Mouse (Mus musculus): Measurements from ENCODE around the gene Hist2h2aa2. TPM values are rescaled to one million over a fixed set of nuclear protein-coding genes. Genes with fewer than 3 reads are reported as not detected.
A peak's percentile ranks its signal among the peaks of the same experiment; 100 is the strongest.
"Not testable (repeated sequence)": the region's sequence is repeated elsewhere in the genome, so short reads cannot be mapped to it uniquely, and the experiment has no call there.

The Hist2h2aa2 gene
- total RNA-seq, 2 experiments from 2014 or later = 189 to 208 TPM

DNA sequence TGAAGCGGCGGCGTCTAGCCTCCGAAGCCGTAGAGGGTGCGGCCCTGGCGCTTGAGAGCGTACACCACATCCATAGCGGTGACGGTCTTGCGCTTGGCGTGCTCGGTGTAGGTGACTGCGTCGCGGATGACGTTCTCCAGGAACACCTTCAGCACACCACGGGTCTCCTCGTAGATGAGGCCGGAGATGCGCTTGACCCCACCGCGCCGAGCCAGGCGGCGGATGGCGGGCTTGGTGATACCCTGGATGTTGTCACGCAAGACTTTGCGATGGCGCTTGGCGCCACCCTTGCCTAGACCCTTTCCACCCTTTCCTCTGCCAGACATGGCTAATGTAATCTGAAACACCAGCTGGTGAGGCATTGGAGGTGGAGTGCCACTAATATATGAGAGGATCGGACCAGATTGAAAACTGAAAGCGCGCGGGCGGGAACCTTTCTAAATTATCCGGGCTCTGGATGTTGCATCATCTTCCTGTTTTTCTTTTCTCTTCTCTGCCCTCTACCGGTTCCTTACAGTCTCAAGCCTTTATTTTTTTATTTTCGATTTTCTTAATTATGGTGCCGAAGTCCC is 23.0 kb upstream of the Hist2h2aa2 start, which contains the start of gene Hist2h4:
Gene Hist2h4 (minus strand): TSS at position 333 of the 572 bp plus-strand sequence.
- intact Hi-C loops (cut with DNase I) = loop anchor here (10.0 kb wide), 1 partner anchor 198 kb away; no protein-coding TSS in a partner anchor
- DNase-seq = peak; percentile 89 to 93

DNA sequence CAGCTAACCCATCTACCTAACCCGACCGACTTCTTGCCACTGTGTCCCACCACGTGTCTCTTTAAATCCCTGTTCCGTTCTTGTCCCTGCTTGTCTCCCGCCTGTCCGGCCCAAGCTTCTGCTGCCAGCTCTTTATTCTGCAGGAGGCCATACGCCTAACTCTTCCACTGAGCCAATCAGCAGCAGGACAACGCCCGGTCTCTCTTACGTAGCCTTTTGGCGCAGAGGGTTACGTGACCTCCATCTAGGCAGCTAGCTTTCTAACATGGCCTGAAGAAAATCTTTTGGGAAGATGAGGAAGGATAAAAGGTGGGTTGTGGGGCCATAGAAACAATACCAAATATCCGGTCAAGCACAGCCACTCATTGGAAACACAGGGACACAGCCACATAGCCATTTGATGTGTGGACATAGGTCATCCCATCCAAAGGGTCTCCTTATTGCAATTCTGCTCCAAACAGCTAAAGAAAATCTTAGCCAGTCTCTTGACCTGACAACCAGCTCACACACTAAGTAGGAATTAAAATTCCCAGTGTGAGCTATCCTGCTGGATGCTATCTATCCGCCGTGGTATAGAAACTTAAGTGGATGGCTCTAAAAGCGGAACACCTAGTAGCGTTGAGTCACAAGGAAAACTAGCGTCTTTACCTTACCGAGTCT is 22.3 kb upstream of the Hist2h2aa2 start:
- intact Hi-C loops (cut with DNase I) = loop anchor here (10.0 kb wide), 1 partner anchor 198 kb away; no protein-coding TSS in a partner anchor
- DNase-seq = peak; percentile 66 to 78

DNA sequence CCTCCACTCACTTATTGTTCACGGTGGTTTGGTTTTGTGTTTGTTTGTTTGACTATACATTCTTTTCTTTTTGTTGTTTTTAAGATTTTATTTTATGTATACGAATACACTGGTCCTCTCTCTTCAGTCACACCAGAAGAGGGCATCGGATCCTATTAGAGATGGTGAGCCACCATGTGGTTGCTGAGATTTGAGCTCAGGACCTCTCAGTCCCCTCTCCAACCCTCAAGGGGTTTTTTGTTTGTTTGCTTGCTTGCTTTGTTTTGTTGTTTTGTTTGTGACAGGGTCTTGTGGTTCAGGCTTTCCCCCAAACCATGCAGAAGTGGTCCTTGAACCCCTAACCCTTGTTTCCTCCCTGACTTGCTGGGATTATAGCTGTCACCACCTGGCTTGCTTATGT is 21.5 kb upstream of the Hist2h2aa2 start:
- intact Hi-C loops (cut with DNase I) = loop anchor here (10.0 kb wide), 1 partner anchor 197 kb away; no protein-coding TSS in a partner anchor
- DNase-seq = no peak

DNA sequence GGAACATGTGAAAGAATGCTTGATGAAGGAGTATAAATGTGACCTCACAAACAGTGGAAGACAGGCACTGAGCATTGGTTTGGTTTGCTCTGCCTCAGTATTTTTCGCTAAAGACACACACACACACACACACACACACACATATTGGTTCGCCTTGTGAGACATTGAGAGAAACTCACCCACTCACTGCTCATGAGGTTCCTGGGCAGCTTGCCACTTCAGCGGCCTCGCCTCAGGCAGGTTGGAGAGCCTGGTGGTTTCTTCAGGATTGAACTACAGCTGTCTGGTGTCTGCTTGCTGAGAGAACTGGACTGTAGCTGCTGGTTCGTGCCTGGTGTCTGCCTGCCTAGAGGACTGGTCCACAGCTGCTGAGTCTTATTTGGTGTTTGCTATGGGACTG is 20.1 kb upstream of the Hist2h2aa2 start:
- intact Hi-C loops (cut with DNase I) = loop anchor here (10.0 kb wide), 1 partner anchor 195 kb away; no protein-coding TSS in a partner anchor
- DNase-seq = no peak

DNA sequence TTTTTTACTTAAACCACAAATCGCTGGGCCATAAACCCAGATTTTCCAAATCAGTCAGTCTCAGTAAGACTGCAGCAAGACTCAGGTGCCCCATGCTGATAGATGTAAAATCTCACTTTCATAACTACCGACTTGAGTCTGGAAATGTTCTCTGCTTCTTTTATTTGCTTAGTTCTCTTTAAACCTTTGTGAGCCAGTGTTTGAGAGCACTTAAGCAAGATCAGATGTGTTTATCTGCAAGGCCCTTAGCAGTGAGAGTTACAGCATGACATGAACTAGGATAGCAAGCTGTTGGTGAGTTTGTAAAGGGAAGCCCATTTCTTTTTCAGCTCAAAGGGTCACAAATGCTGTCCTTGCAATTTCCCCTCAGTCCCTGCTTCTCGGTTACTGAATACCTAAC is 17.1 kb upstream of the Hist2h2aa2 start:
- DNase-seq = no peak
- intact Hi-C loops (cut with DNase I) = no loop called here

DNA sequence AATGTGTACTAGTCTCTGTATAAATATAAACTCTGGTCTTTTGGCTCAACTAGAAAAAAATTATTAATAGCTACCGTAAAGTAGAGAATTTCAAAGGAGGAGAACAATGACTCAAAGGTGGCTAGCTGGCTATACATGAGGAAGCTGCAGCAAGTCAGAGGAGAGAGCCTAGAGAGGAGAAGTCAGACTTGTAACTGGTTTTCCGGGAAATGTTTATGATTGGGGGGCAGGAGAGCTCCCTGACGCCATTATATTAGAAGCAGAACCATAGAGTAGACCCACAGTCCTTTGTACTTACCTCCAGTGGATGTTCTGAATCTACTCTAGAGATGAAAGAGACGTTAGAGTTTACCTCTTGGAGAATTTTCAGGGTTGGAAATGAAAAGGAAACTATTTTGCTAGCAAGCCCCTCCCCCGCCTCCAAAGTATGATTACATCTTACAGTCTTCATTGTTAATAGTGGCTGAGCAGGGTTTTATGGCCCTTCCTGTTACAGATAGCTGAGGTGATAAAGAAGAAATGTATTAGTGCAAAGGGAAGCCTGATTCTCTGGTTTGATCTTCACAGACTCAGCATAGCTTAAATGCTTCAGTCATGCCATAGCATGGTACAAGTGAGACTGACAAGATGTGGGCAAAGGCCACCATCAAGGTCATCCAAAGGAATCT is 16.0 kb upstream of the Hist2h2aa2 start:
- intact Hi-C loops (cut with DNase I) = no loop called here
- DNase-seq = no peak

DNA sequence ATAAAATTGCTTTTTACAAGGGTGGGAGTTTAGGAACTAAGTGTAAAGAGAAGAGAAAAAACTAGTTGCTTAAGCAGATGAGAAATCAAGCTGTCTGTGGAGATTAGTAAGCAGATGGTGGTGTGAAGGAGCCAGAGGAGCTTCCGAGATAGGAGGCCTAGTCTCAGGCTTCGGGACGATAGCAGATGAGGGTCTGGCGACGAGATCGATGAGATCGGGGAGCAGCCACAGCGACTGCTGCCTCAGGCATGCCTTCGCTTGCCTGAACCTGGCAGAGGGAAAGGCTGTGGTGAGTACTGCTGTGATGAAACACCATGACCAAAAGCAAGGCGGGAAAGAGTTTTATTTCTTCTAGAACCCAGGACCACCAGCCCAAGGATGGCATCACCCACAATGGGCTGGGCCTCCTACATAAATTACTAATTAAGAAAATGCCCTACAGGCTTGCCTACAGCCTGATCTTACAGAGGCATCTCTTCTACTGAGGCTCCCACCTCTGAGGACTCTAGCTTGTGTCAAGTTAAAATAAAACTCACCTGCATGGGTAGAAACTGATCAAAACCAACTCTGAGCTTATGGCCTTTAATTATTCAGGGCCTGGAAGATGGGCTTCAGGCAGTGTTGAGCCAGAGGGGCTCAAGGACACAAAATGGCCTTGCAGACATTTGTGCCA is 14.7 kb upstream of the Hist2h2aa2 start:
- DNase-seq = no peak
- intact Hi-C loops (cut with DNase I) = no loop called here

DNA sequence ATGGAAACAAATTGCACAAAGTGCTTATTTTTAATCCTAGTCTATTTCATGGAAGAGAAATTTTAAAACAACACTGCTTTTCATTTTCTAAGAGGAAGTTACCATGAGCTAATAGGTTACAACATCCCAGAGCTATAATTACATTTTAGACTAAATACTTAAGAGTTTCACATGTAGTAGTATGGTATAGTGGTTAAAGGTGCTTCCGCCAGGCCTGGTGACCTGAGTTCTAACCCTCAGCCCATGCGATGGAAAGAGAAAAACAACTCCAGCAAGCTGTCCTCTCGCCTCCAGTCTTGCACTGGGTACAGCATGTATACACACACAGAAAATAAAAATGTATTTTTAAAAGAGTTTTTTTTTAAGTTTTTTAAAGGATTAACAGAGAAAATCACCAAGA is 11.7 kb upstream of the Hist2h2aa2 start:
- intact Hi-C loops (cut with DNase I) = no loop called here
- no peak for DNase-seq

DNA sequence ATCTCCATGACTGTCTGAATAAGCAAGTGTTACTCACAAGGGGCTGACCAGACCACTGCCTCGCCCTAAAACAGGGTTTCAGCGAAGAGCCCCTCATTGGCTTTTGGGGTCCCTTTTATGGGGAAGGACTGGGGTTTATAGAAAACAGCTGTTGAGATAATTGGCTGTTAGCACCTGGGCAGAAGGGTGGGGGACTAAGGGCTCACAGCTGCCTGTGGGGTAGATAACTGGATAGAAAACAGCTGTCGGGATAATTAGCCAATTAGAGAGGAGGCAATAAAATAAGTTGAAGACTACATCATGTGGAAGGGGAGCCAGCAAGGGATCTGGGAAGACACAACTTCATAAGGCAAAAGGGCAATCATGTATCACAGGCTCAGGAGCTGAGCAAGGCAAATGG is 10.8 kb upstream of the Hist2h2aa2 start:
- DNase-seq = no peak
- intact Hi-C loops (cut with DNase I) = no loop called here

DNA sequence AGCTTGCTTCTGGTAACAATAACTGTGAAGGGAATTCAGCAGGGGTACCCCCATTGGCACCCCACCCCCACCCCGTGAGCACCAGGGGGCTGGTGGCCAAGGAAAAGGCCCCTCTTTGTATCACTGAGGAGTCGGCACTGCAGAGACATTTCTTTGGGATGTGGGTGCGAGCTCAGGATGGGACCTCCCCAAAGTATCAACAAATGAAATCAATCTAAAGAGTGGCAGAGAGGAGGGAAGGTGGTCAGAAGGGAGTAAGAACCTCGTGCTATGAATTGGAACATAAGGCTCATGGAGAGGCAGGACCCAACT is 8.9 kb upstream of the Hist2h2aa2 start:
- intact Hi-C loops (cut with DNase I) = no loop called here
- DNase-seq = no peak

DNA sequence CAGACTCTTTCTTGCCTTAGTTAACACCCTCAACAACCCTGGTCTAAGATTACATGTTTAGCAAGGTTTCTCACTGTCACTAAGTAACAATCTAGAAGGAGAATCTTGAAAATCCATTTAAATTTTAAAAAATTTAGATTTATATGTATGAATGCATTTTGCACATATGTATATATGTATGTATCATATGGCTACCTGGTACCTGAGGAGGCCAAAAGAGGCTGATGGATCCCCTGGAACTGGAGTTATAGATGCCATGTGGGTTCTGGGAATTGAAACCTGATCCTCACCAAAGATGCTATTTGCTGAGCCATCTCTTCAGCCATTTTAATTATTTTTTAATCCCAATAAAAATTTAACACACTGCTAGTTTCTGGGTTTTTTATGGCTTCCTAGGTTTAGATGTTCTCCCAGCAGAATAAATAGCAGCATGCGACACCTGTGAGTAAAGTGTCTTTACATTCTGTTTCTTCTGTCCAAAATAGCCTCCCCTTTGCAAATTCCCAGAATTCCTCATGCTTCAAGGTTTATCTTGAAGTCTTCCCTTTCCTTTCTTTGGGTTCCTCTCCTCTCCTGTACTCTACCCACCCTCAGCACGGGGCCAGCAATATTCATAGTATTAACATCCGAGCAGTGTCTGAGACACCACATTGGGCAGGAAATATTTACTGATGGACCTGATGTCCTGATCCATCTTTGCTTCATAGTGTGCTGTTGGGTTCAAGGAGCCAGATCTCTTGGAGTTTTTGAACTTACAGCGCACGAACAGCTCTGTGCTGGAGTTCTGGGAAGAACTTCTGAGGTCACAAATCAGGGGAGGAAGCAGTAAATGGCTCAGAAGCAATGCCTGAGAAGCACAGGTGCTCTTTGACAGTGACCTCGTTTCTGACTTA is 8.3 kb upstream of the Hist2h2aa2 start:
- intact Hi-C loops (cut with DNase I) = no loop called here
- no peak for DNase-seq

DNA sequence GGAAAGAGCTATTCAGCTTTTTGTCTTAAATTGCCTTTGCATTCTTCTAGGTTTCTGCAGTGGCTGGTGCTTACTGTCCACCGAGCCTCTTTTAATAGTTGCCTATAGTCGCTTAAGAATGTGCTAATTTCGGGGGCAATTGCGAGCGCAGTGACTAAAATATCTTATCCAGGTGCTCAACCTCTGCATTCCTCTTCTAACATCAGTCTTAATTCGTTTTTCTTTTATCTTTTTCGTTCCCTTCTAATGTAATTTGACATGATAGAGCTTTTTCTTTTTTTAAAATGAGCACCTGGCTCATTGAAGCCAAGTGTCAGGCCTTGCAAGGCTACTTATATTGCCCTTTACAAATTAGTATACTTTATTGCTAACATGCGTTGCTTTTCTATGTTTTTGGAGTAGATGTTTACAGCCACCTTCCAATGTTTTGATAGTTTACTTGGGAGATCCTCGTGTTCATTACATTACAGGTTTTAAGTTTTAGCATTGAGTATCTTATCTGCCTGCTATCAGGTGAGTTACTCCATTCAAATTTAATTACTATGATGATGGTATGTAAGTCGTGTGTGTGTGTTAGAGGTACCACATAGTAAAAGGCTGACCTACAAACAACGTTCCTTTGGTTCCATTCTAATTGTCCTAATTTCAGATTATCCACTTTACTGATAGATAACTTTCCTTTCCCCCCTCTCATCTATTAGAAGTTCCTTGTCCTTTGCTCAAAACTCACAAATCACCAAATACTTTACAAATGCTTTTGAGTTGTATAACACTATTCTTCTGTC is 7.5 kb upstream of the Hist2h2aa2 start:
- intact Hi-C loops (cut with DNase I) = no loop called here
- DNase-seq = no peak

DNA sequence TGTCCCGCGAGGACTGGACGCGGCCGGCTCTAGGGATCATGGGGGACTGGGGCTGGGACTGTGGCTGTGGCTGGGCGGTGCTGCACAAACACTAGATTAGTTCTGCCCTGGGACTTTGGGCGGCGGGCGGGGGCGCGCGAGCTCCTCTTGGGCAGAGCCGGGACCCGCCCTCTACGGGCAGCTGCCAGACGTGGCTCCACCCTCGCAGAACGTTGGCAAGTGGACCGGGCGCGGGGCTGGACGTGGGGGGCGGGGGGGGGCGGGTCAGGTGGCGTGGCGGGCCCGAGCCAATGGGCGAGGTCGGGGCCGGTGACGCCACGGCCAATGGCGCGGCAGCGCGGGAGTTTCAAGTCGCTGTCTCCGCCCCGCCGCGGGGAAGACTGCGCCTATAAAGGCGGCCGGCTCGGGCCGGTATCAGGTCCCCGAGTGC is 6.4 kb upstream of the Hist2h2aa2 start, which contains the start of gene Hist2h3c1:
Gene Hist2h3c1 (plus strand): TSS at position 259 of the 430 bp plus-strand sequence.
- DNase-seq; intact Hi-C loops (cut with DNase I): not testable (repeated sequence)

DNA sequence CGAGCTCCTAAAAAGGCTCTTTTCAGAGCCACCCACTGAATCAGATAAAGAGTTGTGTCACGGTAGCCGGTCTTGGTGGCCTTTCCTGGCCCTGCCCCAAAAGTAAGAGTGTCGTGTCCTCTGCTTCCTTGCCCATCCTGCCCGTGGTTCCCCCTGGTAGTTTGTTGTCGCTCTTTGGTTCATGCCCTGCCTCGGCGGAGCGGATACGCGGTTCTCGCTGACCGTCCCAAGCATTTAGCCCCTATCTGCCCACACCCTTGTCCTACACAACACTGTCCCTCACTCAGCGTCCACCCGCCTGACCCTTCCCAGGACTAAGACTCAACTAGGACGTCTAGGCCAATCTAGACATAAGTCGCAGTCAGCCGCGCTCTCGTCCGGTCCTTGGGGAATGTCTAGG is 5.9 kb upstream of the Hist2h2aa2 start:
- DNase-seq; intact Hi-C loops (cut with DNase I): not testable (repeated sequence)

DNA sequence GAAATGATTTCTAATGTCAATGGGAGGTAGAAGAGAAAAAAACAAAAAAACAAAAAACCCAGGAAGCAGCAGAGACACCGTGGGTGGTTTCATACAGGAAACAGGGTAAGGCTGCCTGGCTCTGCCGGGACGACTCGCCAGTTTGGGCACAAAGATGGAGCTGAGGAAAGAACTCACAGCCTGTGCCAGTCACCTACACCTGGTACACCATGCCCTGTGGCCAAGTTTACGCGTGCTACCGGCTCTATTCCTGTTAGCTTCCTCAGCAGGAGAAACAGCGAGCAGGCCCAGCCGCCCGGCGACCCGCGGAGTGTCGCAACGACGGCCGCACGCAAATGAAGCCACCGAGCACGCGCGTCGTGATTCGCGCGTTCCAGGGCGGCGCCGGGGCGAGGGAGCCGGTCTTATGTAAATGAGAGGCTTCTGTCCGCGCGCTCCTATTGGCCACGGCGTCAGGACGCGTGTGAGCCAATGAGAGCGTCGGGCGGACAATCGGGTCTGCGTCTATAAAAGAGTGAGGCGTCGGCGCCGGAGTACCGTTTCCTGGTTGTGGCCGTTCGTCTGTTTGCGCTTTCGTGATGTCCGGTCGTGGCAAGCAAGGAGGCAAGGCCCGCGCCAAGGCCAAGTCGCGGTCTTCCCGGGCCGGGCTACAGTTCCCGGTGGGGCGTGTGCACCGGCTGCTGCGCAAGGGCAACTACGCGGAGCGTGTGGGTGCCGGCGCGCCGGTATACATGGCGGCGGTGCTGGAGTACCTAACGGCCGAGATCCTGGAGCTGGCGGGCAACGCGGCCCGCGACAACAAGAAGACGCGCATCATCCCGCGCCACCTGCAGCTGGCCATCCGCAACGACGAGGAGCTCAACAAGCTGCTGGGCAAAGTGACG is 5.2 kb upstream of the Hist2h2aa2 start, which contains the start of gene Hist2h2aa1:
Gene Hist2h2aa1 (plus strand): TSS at position 495 of the 884 bp plus-strand sequence.
- DNase-seq = peak; percentile 78 to 87
- intact Hi-C loops (cut with DNase I) = not testable (repeated sequence)

DNA sequence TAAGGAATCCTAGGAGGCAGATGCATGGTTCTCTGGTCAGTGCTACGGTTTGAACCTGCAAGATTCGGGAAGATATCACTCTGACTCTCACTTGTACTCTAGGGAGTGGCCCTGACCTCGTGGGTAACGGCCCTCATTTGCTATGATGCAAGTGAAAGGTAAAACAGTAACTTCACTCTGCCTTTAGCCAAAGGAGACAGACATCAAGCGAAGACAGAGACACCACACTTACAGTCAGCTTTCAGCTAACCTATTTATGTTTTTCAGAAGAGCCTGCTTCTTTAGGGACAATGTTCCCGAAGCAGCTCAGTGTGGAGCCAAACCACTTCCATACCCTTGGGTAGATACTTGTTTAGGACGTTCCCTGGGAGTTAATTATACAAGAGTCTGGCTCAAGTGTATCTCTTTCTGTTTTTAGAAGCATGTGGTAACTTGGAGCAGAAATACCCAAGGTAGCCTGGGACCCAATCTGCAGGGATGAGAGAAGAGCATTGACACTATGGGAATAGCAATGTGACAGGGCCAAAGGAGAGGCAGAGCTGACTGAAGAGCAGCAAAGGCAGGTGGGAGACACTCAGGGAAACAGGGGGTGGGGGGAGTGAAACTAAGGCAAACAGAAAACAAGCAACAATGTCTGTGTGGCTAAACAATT is 4.0 kb upstream of the Hist2h2aa2 start:
- intact Hi-C loops (cut with DNase I) = no loop called here
- DNase-seq = no peak

DNA sequence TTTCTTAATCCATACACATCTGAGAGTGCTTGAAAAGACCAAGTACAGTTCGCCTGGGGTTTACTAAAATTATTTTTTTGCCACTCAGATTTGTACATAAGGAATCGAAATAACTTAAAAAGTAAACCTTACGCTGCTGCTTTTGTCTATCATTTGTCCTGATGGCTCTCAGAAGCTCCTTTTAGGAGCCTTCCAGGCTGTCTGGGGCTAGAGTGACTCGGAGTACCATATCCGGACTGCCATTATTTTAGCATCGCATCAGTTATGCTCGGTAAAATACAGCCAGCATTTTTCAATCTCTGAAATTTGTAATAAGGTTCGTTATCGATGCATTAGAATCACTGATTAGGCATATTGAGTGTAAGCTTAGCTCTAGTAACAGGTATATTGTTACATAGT is 722 bp upstream of the Hist2h2aa2 start:
- no peak for DNase-seq
- intact Hi-C loops (cut with DNase I) = no loop called here
